Mouse (Mus musculus) cerebellum, postnatal 4 days (tissue): Measurements from ENCODE around the gene Sco2.

ENCODE experiments used
- DNase-seq, 2 experiments: peaks; one replicate each; pipeline ENCODE4 v3.0.0; 2022; ENCODE audit warnings: low spot score in 2 of 2, mixed read lengths in 1 of 2

The Sco2 gene

GRCm38 (mm10) chr15:89373762-89374248, at the start of gene Sco2:
Gene Sco2 (minus strand): TSS chr15:89373846.
- DNase-seq, result peak; percentile 96 to 98

GRCm38 (mm10) chr15:89421938-89422337, 48.3 kb upstream of the Sco2 start:
- no peak for DNase-seq

DNA sequence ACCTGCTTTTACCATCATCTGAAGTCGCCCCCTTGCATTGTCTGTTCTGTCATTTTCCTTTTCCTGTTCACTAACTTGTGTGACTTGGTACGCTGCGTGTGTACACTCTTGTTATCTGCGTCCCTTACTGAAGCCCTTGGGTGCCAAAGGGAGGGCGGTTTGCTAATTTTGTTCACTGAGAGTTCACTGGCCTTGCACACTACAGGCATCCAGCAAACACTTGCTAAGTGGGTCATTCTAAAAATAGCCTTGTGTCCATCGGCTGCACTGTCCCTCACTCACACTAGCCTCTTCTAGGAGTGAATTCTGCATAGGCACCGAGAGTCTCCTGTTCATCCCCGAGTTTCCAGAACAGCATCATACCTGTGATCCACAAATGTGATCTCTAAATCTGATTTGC, 41.6 kb upstream of the Sco2 start:
- no peak for DNase-seq

DNA sequence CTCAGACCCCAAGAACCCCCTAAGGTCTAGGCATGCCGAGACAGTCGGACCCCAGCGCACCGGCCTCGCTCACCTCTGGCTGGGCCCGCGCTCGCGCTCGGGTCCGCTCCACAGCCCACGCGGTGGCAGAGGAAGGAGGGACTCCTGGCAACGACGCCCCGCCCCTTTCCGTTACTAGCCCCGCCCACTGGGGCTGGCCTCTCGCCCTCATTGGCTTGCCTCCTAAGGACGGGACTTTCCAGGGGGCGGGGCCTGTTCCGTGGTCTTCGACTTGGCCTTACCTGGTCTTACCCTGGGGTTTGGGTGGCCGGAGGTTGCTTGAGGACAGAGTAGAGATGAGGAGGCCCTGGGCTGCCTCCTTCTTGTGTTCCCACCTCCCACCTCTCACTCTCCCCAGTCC, 36.5 kb upstream of the Sco2 start, which contains the start of gene Syce3:
Gene Syce3, minus strand, starts transcription at position 386 of the 400 bp plus-strand sequence.
- DNase-seq, result no peak

GRCm38 (mm10) chr15:89406691-89407090, 33.0 kb upstream of the Sco2 start:
- no peak for DNase-seq

DNA sequence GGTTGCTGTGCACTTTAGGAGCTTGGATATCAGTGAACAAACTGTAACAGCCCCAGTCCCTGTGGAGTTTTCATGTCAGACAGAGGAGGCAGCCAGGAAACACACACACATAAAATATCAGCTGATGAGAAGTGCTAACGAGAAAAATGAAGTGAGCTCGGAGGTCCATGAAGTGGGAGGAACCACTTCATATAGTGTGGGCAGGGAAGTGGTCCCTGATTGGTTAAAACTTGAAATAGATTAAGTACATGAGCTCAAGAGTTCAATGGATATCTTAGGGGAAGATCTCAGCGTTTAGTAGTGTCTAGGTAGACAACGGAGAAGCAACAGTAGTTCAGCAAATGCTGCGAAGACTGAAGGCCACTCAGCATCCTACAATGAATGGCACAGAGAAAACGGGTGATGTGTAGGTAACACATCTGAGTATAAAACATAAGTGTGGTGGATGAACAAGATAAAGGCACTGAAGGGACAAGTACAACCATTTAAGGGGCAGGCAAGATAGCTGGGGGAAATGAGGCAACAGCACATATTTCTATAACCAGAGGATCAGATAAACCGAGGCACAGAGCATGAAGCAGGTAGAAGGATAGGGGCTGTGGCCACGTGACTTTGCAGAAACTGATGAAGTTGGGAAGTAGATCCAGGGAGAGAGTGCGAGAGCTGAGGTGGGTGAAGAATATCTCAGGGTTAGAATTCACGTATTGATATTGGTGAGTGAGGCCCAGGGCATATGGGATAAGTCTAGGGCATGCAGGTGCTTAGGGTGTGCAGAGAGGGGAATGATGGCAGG, 31.4 kb upstream of the Sco2 start:
- no peak for DNase-seq

DNA sequence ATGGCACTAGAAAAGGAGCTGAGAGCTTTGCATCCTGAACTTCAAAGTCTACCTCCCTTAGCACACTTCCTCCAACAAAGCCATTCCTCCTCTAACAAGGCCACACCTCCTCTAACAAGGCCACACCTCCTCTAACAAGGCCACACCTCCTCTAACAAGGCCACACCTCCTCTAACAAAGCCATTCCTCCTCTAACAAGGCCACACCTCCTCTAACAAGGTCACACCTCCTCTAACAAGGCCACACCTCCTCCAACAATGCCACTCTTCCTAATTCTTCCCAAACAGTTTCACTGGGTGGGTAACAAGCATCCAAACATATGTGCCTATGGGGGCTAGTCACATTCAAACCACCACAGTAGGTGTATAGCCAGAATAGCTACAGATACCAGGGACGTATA, 28.8 kb upstream of the Sco2 start:
- DNase-seq, result no peak

- no peak for DNase-seq
These were observed 26.1 kb upstream of the Sco2 start for GRCm38 (mm10) chr15:89399716-89400115.

GRCm38 (mm10) chr15:89398146-89398545, 24.5 kb upstream of the Sco2 start:
- DNase-seq, result no peak

DNA sequence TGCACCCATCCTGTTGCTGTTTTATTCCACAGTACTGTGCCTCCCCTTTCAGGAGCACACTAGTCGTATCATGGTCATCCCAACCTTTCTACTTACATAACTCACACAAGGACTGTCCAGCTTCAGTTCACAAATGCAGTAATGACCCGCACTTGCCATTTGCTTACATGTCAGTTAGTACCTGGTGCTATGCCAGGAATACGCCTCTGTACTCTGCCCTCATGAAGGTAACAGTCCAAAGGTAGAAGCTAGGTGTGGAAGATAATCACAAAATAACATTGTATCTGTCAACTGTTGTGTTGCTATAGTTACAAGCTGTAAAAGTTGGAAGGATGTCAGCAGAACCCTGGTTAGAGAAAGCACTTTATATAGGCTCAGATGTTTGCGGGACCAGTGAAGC, 23.2 kb upstream of the Sco2 start:
- DNase-seq, result no peak

- no peak for DNase-seq
These were observed 16.4 kb upstream of the Sco2 start for GRCm38 (mm10) chr15:89390081-89390480.

DNA sequence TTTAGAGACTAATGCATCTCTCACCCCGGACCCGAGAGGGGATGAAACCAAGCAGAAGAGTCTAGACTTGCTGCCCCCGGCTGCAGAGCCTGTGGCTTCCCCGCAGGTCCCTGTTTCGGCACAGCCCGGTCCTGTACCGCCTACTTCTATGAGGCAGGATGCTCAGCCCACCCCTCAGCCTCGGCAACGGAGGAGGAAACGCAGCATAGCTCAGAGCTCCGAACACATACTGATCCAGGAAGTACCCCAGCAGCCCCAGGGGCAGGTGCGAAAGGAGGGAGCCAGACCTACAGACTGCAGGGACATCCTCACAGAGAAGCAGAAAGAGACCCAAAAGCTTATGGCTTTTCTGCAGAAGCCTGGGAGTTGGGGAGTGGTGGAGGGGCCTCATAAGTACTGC, 13.5 kb upstream of the Sco2 start:
- no peak for DNase-seq

- no peak for DNase-seq
These were observed 11.0 kb upstream of the Sco2 start, which contains the start of gene Klhdc7b for GRCm38 (mm10) chr15:89384617-89385016. Gene Klhdc7b (plus strand): TSS chr15:89384917.

GRCm38 (mm10) chr15:89379429-89379828, 5.8 kb upstream of the Sco2 start:
- DNase-seq, result no peak

DNA sequence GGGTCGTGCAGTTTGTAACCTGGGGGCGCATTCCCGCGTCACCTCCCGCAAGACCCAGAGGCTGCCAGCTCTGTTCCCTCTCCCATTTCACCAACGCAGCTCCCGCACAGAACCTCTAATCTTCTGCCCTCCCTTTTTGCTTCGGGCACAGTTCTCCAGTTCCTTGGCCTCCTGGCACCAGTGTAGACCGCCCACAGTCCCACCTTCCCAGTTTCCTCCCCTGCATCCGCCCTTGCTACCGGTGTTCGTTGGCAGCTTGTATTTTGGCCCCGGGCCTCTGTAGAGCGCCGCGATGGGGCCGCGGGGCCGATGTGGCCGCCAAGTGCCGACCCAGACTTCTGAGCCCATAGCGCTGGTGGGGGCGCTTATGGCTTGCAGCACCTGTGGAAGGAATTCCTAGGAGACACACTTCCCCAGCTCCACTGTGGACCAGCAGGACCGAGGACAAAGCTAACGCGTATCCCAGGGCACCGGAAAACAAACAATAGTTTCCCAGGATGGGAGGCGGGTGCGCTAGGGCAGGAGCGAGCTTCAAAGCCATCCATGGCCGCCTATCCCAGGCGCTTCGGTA, 5.3 kb upstream of the Sco2 start, which contains the start of gene Odf3b:
Gene Odf3b, minus strand, starts transcription at position 452 of the 571 bp plus-strand sequence.
- no peak for DNase-seq

GRCm38 (mm10) chr15:89377938-89378828, 4.5 kb upstream of the Sco2 start:
- no peak for DNase-seq

GRCm38 (mm10) chr15:89377362-89377761, 3.7 kb upstream of the Sco2 start:
- no peak for DNase-seq

GRCm38 (mm10) chr15:89376957-89377356, 3.3 kb upstream of the Sco2 start, which contains the start of gene Tymp:
Gene Tymp (minus strand): TSS chr15:89377039.
- DNase-seq, result no peak

DNA sequence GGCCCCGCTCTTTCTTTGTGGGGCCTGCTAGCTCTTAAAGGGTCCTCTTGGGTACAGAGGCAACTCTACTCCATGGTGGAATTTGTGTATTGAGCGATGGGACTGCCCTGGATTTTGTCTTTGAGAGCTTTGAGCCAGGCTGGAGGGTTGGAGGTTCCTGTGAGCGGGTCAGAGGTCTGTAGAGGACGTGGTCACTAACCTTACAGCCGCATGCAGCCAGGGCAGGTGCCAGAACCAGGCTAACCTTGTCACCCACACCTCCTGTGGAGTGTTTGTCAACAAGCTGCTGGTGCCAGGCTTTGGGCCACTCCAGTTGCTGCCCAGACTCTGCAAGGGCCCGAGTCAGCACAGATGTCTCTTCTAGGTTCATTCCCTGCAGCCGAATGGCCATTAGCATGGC, 2.4 kb upstream of the Sco2 start:
- DNase-seq, result no peak

DNA sequence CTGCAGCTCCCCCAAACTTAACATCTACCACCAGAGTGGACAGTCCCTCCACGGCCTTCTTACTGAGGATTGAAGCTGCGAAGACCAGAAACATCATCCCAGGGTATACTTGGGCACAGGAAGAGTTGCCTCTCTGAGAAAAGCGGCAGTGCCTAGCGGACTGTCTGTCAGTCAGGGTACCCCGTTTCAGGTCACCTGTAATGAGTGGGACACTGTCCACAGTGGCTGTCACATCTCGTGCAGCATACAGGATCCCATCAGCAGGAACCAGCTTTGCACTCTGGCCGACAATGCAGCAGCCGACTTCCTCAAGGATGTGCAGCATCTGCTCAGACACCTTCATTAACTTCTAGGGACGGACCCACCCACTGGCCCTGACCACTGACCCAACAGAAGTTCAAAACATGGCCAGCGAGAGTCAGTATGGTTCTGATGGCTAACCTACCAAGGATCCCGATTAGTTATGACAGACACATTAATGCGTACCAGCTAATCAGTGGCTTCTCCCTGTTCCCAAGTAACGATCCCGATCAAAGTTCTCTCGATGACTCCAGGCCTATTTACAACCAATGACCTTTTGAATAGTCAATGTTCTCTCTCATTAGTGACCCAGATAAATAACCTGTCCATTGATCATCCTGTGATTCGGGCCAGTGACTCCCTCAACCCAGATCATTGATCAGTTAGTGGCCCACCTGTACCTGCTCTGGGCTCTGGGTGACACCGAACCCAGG, 1.3 kb upstream of the Sco2 start:
- DNase-seq, result no peak

- no peak for DNase-seq
These were observed 694 bp upstream of the Sco2 start for GRCm38 (mm10) chr15:89374340-89374739.
